Mouse (Mus musculus) spleen, postnatal 10 days (tissue): ENCODE measurements around the gene Tspyl1.
"Not testable (repeated sequence)": the region's sequence is repeated elsewhere in the genome, so short reads cannot be mapped to it uniquely, and the experiment has no call there.

Source experiments
- DNase-seq, 2 experiments: peaks; one replicate each; pipeline ENCODE4 v3.0.0; 2021 to 2022; ENCODE audit warnings: low spot score in 2 of 2

Gene Tspyl1

GRCm38 (mm10) chr10:34281962-34282388 lies at the start of gene Tspyl1:
TSS of gene Tspyl1 (plus strand) at chr10:34282190.
- DNase-seq: peak; percentile 95 to 99

- no peak for DNase-seq
Measured at GRCm38 (mm10) chr10:34233418-34233817, 48.6 kb upstream of the Tspyl1 start.

- no peak for DNase-seq
Measured at GRCm38 (mm10) chr10:34233931-34234745, 47.9 kb upstream of the Tspyl1 start.

- no peak for DNase-seq
Measured at GRCm38 (mm10) chr10:34235384-34235783, 46.6 kb upstream of the Tspyl1 start.

GRCm38 (mm10) chr10:34236569-34236968 lies 45.4 kb upstream of the Tspyl1 start:
- DNase-seq: no peak

GRCm38 (mm10) chr10:34238536-34238935 lies 43.5 kb upstream of the Tspyl1 start:
- DNase-seq: no peak

GRCm38 (mm10) chr10:34244745-34245144 lies 37.2 kb upstream of the Tspyl1 start:
- DNase-seq: no peak

GRCm38 (mm10) chr10:34246106-34246505 lies 35.9 kb upstream of the Tspyl1 start:
- no peak for DNase-seq

GRCm38 (mm10) chr10:34247757-34248156 lies 34.2 kb upstream of the Tspyl1 start:
- DNase-seq: no peak

- no peak for DNase-seq
Measured at GRCm38 (mm10) chr10:34249594-34249993, 32.4 kb upstream of the Tspyl1 start.

- DNase-seq: not testable (repeated sequence)
Measured at GRCm38 (mm10) chr10:34252833-34253232, 29.2 kb upstream of the Tspyl1 start.

- DNase-seq: no peak
Measured at GRCm38 (mm10) chr10:34265106-34265505, 16.9 kb upstream of the Tspyl1 start.

- no peak for DNase-seq
Measured at GRCm38 (mm10) chr10:34267312-34268070, 14.5 kb upstream of the Tspyl1 start.

GRCm38 (mm10) chr10:34271681-34272080 lies 10.3 kb upstream of the Tspyl1 start:
- DNase-seq: no peak

- peak; percentile 18 to 40 for DNase-seq
Measured at GRCm38 (mm10) chr10:34280591-34281175, 1.3 kb upstream of the Tspyl1 start.

- peak in 1 of 2 experiments; percentile 11 for DNase-seq
Measured at GRCm38 (mm10) chr10:34281211-34281961, 604 bp upstream of the Tspyl1 start.

- peak in 1 of 2 experiments; percentile 68 for DNase-seq
Measured at GRCm38 (mm10) chr10:34282420-34283238, 639 bp downstream of the Tspyl1 start.

GRCm38 (mm10) chr10:34296911-34297298 lies 14.9 kb downstream of the Tspyl1 start:
- DNase-seq: no peak

- peak; percentile 78 to 92 for DNase-seq
Measured at GRCm38 (mm10) chr10:34297299-34297979, 15.4 kb downstream of the Tspyl1 start, which contains the start of gene Tspyl4. TSS of gene Tspyl4 (plus strand) at chr10:34297442.
